Mouse (Mus musculus) gastrocnemius, postnatal 36 days (tissue): ENCODE results near the gene Btbd17. TPM values are rescaled to one million over a fixed set of nuclear protein-coding genes. Genes with fewer than 3 reads are reported as not detected.

ENCODE experiments used
- DNase-seq, 2 experiments: peaks; one replicate each; pipeline ENCODE4 v3.0.0; 2022
- intact Hi-C: fragments of 180-260 bp; cut with DNase I; formaldehyde crosslinking; loops from one replicate; pipeline ENCODE4 v1.15.1; 2025
- total RNA-seq, 2 experiments: library from RNA; stranded (reverse); gene quantifications; 2 replicates each; pipeline ENCODE4 v1.2.3; 2021

The Btbd17 gene
- total RNA-seq, 2 experiments from 2014 or later = 0.28 TPM; not detected in 1

DNA sequence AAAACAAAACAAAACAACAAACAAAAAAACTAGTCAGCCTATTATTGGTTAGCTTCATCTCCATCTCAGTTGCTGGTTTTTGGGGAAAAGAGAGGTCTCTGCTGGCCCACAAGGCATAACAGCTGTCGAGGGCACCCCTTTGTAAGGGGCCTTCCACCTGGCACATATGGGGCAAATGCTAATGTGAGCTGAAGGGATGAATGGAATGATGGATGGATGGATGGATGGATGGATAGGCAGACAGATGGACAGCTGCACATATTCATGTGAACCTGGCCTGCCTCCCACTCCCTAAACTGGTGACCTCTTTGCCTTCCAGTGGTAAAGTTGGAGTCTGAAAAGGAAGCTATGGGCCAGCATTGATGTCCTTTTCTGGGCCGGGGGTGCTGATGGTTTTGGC is 11.3 kb upstream of the Btbd17 start:
- intact Hi-C loops = no loop called here
- no peak for DNase-seq

DNA sequence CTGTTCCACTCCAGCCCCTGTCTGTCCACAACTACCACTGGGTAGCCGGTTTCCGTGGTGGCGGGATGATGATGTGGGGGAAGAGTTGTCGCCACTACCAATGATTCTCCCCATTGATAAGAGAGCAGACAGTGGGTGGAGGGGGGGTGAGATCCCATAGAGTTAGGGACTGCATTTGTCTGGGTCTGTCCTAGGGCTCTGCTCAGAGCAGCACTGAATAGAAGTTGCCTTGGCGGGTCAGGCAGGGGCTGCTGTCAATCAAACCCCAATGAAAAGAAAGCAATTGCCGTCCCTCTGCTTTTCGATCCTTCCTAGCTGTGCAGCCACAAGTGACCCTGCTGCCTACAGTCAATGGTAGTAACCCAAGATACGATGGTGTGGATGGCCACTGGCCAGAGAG is 8.2 kb upstream of the Btbd17 start:
- DNase-seq = no peak
- intact Hi-C loops = no loop called here

DNA sequence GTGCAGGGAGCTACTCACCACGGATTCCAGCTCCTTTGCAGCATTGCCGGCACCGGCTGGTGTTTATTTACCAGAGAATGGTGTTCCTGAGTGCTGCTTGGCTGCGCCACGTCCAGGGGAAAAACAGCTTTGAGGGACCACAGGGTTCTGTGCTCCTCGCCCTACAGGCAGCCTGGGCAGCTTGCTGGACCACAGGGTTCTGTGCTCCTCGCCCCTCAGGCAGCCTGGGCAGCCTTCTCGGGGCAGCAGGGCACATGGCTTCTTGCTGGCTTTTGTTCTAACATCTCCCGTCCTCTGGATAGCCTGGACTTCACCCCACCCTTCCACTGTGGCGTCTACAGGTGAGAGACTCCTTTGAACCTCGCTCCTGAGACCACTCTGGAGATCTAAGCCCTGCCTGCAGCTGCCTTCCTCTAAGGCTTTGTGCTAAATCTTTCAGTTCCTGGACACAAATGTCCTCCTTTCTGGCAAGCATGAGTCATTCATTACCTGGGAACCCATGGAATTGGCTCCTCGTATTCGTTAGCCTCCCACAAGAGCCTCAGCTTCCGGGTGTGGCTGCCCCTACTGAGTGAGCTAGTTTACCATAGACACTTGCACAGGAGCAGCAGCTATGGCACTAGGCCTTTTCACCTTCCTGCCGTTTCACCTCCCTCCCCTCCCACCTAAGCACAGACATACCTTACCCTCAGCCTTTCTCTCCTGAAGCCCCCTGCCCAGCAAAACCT is 7.0 kb upstream of the Btbd17 start:
- intact Hi-C loops = no loop called here
- no peak for DNase-seq

DNA sequence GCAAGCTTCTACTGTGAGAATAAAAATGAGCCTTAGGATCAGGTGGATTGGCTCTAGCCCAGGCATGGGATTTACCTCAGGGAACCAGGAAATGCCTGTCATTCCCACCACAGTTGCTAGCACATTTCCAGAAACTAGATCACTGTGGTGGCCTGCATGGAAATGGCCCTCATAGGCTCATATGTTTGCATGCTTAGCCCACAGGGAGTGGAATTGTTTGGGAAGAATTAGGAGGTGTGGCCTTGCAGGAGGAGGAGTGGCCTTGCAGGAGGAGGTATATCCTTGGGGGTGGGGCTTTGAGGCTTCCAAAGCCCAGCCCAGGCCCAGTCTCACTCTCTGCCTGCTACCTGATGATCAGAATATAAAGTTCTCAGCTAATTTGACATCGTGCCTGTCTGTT is 6.2 kb upstream of the Btbd17 start:
- intact Hi-C loops = no loop called here
- DNase-seq = no peak

DNA sequence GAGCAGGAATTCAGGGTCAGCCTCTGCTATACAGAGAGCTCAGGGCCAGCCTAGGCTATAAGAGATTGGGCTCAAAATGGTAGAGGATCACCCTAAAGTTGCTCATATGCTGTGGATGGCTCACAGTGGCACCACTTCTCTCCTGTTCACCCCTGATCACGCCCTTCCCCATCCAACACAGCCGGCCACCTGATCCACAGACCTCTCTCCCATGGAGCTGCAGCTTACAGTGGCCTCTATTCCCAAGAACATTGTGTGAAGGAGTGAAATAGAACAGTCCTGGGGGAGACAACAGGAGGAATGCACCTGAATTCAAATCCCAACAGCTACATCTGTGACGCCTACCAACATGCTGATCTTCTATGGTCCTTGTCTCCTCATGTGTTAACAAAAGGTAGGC is 2.9 kb upstream of the Btbd17 start, which contains the start of gene Gpr142:
Gene Gpr142 (plus strand): TSS at position 301 of the 400 bp plus-strand sequence.
- intact Hi-C loops = no loop called here
- no peak for DNase-seq

DNA sequence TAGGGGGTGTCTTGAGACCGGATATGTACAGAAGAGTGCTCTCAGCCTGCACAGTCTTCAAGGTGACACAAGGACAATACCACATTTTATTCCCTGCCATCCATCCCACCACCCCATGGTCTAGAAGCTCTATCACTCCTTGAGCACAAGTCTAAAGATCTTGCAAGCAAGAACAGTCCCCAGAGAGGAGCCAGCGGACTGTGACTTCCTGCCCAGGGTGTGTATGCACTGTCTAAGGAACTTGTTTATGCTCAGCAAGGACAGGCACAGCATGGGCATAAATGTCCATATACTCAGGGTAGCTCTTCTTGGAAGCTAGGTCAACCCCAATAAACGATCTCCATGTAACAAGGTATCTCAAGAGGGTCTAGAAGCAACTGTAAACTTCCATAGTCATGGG is 2.2 kb upstream of the Btbd17 start:
- intact Hi-C loops = no loop called here
- DNase-seq = no peak

DNA sequence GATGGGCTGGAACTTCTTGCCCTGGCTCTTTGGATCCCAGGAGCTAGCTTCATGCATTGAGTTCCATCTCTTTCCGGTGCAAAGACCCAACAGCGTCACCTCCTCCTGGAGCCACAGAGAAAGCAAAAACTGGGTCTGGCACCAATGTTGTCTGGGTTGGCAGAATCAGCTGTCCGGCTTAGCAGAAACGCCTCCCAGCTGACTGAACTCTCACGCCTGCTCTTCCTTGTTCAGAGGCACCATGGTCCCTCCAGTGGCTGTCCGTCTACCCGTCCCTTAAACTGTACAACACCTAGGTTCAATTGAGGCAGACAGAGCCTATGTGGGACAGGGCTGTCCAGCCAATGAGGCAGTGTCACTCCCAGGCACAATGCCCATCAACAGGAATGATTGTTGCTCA is 1.4 kb upstream of the Btbd17 start:
- DNase-seq = no peak
- intact Hi-C loops = no loop called here

DNA sequence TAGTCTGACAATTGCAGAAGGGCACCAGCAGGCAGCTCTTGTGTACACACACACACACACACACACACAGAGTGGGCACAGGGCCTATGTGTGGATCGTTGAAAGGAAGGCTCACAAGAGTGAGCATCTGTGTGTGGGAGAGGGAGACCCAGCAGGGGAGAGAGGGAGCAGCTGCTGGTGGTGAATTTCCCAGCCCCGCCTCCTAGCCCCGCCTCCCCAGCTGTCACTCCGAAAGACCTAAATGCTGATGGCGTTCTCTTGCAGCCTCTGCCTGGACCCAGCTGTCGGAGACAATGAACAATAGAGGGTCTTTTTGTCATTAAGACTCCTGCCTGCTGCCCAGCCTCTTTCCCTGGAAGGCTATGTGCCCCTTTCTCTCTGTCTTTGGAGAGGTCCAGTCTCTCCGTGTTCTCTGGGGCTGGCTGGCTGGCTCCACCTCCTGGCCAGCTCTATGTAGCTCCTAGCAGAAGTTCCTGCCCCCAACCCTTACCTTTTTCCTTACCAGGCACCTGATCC is 456 bp downstream of the Btbd17 start:
- DNase-seq = no peak
- intact Hi-C loops = no loop called here

DNA sequence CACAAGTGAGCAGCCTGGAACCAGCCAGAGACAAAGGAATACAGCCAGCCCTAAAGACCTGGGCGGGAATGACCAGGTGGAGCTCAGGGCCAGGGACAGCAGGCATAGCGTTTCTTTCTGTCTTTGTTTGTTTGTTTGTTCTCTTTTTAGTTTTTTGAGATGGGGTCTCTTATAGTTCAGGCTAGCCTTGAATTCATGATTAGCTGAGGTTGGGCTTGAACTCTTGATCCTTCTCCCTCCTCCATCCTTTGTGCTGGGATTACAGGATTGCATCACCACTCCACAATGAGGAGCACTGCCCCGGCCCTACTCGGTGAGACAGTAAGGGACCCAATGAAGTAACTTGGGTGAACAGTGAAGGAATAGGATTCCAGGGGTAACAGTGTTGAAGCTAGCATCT is 1.1 kb downstream of the Btbd17 start:
- no peak for DNase-seq
- intact Hi-C loops = no loop called here

DNA sequence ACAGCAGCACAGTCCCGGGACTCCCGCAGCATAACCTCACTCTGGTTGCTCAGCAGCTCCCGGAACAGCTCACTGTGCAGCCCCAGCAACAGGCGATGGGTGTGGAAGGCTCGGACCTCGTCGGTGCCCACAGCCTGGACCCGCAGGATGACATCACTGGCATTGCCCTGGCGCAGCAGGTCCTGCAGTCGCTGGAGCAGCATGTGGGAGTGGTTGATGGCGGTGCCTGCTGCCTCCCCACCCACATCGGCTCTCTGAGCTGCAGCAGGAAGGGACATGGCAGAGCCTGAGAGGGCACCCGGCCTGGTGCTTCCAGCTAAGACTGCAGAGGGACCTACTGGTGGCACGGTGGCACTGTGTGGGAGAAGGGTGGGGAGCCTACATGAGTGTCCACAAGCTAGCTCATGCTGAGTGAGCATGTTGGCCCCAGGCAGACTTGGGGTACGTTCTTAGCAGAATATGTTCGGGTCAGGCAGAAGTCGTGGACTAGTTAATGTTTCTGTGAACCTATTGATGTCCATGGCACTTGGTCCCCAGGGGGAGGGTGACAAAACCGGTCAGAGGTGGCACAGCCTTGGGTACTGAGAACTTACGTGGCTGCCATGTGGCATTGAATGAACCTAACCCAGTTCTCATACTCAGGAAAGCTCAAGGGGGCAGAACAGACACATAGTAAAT is 1.7 kb downstream of the Btbd17 start:
- intact Hi-C loops = no loop called here
- DNase-seq = no peak

DNA sequence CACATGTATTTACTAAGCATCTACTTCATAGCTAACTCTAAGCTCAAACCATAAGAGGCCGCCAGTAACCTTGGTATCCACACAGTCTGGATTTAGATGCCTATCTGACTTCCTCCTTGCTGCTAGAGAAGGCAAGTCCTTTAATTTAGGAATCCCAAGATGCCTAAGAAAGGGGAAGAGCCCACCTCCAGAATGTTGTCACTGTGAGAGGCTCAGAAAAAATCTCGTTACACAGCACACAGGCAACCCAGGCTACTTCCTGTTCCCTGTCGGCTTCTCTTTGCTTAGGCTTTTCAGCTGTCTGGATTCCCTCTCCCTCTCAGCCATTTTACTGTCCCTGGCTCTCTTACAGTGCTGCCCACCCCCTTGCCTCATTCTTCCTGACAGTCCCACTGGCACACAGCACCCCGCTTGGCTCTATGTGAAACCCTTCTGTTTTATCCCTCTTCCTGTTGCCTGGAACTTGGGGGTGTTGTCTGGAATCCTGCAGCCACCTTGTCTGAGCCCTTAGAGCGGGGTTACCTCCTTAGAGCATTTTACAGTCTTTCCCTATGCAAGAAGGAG is 2.7 kb downstream of the Btbd17 start:
- no peak for DNase-seq
- intact Hi-C loops = no loop called here

DNA sequence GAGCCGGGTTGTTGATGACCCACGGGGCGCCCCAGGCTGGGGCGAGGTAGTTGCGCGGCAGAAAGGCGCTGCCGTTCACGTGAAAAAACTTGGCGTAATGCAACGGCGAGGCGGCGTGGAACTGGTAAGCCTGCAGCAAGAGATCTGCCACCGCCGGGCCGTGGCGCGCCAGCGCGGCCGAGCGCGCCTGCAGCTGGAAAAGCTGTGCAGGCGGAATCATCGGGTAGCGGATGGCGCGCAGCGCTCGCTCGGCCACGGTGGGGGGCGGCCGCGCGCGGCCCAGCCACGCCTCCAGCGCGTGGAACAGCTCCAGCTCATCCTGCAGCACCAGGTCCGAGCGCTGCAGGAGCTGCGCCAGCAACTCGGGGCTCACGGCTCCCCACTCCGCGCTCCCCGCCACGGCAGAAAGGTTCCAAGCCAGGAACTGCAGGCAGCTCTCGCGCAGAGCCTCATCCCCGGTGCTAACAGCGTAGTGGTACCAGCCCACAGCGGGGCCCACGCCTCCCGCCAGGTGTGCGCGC is 3.8 kb downstream of the Btbd17 start:
- intact Hi-C loops = no loop called here

DNA sequence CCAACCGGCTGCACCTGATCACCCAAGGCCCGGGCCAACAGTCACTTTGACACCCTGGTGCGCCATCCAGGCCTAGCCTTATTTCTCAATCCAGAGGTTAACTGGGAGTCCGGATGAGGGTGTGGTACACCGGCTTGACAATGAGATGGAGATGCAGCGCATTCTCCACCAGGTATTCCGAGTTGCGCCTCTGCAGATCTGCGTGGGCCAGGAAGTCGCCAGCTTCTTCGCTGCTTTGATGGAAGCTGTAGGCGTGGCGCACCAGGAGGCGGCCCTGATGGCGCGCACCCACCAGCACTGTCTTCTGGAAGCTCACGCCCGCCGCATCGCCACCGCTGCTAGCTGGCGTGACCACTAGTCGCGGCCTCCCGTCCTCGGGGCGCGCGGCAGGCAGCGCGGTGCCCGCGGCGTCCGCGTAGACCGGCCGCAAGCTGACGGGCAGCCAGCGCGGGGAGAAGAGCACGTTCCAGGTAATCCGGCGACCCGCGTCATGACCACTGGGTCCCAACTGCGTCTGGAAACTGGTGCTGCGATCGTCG is 4.3 kb downstream of the Btbd17 start:
- intact Hi-C loops = no loop called here

More for the DNA sequence above, 3.8 kb downstream of the Btbd17 start:
- DNase-seq = no peak

DNA sequence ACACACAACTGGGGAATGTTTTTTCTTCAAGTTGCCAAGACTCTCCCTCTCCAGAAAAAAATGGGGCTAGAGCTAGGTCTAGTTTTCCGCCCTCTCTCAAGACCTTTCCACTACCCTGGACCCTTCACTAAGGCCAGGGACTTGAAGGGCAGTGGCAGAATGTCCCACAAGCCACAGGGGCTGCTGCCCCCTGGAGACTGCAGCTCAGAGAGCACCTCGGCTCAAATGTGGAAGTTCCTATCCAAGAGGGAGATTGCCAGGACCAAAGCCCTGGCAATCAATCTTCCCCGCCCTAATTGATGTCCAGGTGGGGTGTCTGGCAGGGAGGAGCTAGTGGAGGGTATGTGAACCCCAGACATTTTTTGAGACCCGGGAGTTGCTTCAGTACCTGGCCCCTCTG is 4.9 kb downstream of the Btbd17 start:
- no peak for DNase-seq
- intact Hi-C loops = no loop called here

More for the DNA sequence above, 4.3 kb downstream of the Btbd17 start:
- no peak for DNase-seq

DNA sequence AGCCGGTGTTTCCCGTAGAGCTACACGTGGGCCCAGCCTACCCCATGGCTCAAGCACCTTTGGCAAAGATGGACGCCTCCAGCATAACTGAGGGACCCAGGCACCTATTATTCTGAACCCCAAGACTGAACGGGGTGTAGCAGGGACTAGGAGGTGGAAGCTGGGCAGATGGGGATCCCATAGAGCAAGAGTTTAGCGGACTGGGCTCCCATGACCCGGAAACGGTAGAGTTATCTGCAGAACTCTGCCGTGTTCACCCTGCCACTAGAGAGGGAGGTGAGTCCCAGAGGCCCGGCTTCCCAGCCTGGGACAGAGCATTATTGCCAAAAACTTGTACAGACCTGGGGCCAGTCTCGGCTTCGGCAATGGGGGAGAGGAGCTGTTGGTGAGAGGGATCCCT is 5.6 kb downstream of the Btbd17 start:
- intact Hi-C loops = no loop called here
- DNase-seq = no peak

DNA sequence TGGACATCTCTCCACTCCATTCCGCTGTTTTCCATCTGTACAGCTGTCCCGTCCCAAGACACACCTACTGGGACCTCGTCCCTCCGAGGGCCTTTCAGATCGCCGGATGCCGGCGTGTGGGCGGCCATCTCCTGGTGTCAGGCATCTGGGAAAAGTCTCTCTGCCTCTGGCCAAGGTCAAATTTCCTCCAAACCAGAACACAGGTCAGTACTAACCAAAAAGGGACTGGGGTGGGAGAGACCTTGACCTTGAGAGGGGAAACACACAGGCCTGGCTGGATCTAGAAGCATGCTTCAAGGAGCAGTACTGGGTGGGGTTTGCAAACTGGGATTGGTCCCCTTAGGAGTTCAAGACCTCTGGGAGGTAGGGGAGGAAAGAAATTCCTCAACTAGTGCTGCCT is 6.0 kb downstream of the Btbd17 start:
- intact Hi-C loops = loop anchor here (1.0 kb wide), 1 partner anchor 44 kb away; no protein-coding TSS in a partner anchor
- DNase-seq = no peak

DNA sequence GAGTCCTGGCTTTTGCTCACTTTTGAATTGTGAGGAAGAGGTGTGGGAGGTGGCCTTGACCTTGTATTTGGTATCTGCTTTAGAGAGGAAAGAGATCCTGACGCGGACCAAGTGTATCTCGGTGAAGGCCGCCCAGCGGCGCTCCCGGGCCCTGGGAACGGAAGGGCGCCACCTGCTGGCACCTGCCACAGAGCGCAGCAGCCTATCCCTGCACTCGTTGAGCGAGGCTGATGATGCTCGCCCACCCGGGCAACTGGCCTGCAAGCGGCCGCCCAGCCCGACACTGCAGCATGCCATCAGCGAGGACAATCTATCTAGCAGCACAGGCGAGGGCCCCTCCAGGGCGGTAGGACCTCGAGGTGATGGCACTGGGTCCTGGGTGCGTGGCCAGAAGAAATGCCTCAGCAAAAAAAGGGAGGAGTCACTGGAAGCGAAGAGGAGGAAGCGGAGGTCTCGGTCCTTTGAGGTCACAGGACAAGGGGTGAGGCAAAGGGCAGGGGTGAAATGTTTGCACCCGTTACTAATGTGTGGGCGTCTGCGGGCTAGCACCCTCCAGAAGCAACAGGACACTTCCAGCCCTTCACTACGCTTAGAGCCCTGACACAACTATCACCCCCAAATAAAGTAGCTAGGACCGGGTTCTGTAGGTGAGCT is 6.6 kb downstream of the Btbd17 start:
- intact Hi-C loops = loop anchor here (1.0 kb wide), 1 partner anchor 44 kb away; no protein-coding TSS in a partner anchor
- DNase-seq = peak; percentile 81 to 82

DNA sequence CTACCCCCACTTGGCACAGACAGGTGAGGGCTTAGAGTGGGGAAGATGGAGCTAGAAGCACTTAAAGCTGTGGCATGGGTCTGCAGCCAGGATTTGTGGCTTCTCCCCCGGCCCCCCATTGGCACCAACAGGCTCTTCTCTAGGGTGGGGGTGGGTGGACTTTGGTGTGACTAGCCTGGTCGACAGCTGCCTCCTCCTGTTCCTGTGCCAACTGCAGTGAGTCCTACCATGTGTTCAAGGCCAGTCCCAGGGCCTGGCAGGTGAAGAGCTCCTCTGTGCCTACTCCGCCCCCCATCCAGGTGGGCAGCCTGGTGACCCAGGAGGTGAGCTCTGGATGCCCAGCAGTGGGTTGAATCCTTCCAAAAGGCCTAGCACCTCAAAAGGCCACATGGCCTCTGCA is 8.1 kb downstream of the Btbd17 start:
- intact Hi-C loops = no loop called here
- no peak for DNase-seq

DNA sequence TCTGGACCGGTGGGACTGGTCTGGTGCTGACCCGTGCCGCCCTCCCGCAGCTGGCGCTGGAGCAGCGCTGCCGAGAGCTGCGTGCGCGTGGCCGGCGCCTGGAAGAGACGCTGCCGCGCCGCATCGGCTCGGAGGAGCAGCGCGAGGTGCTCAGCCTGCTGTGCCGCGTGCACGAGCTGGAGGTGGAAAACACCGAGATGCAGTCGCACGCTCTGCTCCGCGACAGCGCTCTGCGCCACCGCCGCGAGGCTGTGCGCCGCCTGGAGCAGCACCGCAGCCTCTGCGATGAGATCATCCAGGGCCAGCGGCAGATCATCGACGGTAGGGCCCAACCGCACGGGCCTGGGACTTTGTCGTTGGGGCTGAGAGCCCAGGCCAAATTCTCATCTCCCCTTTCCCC is 9.4 kb downstream of the Btbd17 start:
- intact Hi-C loops = no loop called here

DNA sequence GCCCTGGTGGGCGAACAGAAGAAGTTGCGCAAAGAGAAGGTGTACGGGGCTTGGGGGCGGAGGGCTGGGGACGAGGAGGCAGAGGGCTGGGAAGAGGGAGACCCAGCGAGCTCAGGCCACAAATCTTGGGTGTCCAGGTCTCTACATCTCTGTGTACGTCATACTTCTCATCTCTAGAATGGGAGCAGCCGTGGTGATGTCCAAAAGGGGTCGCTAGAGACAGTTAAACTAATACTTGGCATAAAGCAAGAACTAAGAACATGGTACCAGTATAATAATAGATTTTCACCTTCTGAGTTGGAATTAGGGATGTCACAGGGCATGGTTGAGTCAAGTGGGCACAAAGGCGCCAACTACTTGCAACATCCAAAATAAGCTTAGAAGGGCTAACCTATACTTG is 9.9 kb downstream of the Btbd17 start:
- no peak for DNase-seq
- intact Hi-C loops = no loop called here

More for the DNA sequence above, 9.4 kb downstream of the Btbd17 start:
- no peak for DNase-seq

DNA sequence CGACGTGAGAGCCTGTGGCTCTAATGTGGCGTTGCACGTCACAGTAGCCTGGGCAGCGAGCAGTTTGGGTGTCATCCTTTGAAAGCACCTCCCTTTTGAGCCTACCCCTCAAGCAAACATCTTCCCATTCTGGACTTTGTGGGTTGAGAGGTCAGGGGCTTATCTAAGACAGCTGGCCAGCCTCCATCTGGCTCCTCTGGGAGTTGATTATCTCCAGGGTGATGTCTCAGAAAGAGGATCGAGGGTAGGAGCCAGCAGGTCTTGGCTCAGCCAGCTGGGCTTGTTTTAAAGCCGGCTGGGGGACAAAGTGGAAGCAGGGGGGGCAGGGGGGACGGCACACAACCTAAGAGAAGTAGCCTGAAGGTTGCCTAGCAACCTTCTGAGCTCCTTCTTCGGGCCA is 15.7 kb downstream of the Btbd17 start:
- no peak for DNase-seq
- intact Hi-C loops = no loop called here
